Mouse (Mus musculus) central nervous system, embryonic 11.5 days (tissue): ENCODE results near the gene Olfr1366. TPM values are rescaled to one million over a fixed set of nuclear protein-coding genes. Genes with fewer than 3 reads are reported as not detected.

Experiments
- polyA plus RNA-seq: library from polyadenylated mRNA; depleted of rRNA; stranded (reverse); fragments of >200 nt; gene quantifications from 2 replicates; pipeline ENCODE4 v1.2.3, GENCODE M21; 2012; rRNA removed

Olfr1366 gene
- not detected in 2 replicates for polyA plus RNA-seq

DNA sequence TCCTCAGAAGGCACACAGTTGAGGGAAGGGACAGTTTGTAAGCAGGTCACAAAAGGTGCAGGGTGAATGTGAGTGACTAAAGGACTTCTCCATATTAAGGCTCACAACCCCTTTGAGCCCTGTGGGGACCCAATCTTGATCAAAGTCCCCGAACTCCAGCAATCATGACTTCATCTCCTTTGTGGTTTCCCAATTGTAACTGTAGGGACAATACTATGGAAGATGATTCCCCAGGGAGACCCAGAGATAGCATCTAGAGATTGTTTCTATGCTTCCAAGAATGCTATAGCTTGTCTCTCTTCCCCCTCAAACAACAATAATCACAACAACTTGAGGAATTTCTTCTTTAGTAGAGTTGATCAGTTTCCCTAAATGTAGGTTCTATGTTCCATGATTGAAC, at the start of gene Olfr1366:
Gene Olfr1366 (minus strand): TSS at position 101 of the 400 bp plus-strand sequence.

DNA sequence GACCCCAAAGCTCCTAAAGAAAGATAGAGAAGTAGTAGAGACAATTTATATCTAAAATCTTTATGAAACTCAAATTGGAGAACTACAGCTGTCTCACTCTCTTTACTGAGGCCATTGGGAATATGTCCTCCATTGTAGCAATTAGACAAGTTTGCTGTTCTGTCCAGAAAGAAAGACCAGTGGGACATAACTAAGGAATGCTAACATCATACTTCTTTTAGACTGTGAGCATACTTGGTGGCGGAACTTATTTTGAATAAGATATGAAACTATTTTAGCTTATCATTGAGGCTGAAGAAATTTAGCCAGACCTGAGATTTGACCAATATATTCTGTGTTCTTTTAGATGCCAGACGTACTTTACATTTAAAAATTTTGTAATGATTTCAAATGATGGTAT, 39.1 kb upstream of the Olfr1366 start, which contains the start of gene Olfr1364:
Gene Olfr1364 (minus strand): TSS at position 101 of the 400 bp plus-strand sequence.

DNA sequence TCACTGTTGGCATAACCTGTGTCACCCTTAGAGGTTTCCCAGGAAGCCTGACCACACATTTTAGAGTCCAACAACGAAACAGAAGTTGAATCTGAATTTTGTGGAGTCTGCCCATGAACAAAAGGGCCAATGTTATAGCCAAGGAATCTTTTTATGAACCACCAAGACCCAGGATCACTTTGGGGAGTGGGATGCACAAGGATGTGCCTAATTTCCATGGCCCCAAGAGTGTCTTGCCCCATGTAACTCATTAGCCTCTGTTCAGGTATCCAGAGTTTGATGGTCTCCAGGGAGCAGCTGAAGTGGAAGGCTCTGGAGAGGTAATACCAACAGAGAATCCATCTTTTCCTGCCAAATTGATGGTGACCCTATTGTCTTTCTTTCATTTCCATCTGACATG, 17.2 kb upstream of the Olfr1366 start, which contains the start of gene Olfr1535:
Gene Olfr1535 (minus strand): TSS at position 101 of the 400 bp plus-strand sequence.

DNA sequence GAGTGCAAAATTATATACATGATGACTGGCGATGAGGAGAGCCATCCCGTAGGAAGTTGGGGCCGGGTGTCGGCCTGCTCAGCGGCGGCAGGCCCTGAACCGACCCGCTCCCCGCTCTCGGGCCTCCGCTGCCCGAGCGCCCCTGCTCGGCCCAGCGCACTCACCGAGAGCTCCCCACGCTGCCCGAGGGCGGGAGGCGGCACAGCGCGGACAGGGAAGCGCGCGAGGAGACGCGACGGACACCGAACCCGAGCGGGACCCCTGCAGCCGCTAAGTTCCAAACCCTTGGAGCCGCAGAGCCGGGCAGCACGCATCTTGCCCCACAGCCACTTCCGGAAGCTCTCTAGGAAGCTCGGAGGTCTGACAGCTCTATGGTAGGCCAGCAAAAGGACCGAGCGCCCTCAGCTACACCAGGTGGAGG, 11.8 kb downstream of the Olfr1366 start, which contains the start of gene Zkscan8:
Gene Zkscan8 (minus strand): TSS at position 340 of the 421 bp plus-strand sequence.

DNA sequence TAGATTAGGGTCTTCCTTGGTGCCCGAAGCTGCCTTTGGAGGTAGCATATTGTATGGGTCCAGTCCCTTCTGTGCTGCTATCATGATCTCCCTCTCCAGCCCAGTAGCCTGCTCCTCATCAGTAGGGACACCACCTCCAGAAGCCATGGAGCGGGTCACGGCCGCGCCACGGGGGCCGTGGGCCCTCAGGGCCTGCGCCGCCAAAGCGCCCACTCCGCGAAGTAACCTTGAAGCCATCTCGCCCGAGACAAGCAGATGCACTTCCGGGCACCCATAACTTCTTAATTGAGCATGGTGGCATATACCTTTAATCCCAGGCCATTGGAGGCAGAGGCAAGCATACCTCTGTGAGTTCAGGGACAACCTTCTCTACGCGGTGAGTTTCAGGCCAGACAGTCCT, 41.4 kb downstream of the Olfr1366 start, which contains the start of gene Gm11273:
Gene Gm11273 (minus strand): TSS at position 237 of the 400 bp plus-strand sequence.

DNA sequence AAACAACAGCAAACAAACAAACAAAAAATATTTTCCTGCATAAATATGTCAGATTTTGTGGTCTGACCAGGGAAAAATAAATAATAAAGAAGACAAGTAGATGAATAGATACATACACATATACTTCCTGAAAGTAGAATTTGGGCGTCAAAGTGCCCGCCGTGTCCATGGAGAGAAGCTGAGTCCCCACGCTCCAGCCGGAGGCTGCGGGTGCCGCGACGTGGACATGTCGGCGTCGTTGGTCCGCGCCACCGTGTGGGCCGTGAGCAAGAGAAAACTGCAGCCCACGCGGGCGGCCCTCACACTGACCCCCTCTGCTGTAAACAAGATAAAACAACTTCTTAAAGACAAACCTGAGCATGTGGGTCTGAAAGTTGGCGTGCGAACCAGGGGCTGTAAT, 47.5 kb downstream of the Olfr1366 start, which contains the start of gene AK157302:
Gene AK157302 (plus strand): TSS at position 144 of the 400 bp plus-strand sequence.

Other genes starting within 250 kb of the Olfr1366 start
- 0.10 TPM in 1 of 2 replicates, not detected in the other for gene Gpx6, start 230.7 kb downstream of the Olfr1366 start, polyA plus RNA-seq
- gene Olfr1367, start 195.9 kb downstream of the Olfr1366 start, polyA plus RNA-seq = not detected in 2 replicates
- 15.4 and 15.5 TPM in 2 replicates for gene Zscan12, start 180.0 kb downstream of the Olfr1366 start, polyA plus RNA-seq
- 71.5 and 99.4 TPM in 2 replicates for gene Zkscan3, start 140.1 kb downstream of the Olfr1366 start, polyA plus RNA-seq
- 5.8 and 6.0 TPM in 2 replicates for gene Pgbd1, start 101.8 kb downstream of the Olfr1366 start, polyA plus RNA-seq
- 21.4 and 41.4 TPM in 2 replicates for gene Zscan26, start 89.1 kb downstream of the Olfr1366 start, polyA plus RNA-seq
- gene Nkapl, start 74.3 kb downstream of the Olfr1366 start, polyA plus RNA-seq = 1.1 and 1.3 TPM in 2 replicates
- 2.7 and 3.2 TPM in 2 replicates for gene Zkscan4, start 63.9 kb downstream of the Olfr1366 start, polyA plus RNA-seq
- gene Gm10065, start 63.4 kb downstream of the Olfr1366 start, polyA plus RNA-seq = not detected in 2 replicates
- 0.16 and 0.34 TPM in 2 replicates for gene AK157302, start 47.6 kb downstream of the Olfr1366 start, polyA plus RNA-seq
- gene Gm11273, start 41.4 kb downstream of the Olfr1366 start, polyA plus RNA-seq = 2.2 and 4.0 TPM in 2 replicates
- gene Zkscan8, start 11.7 kb downstream of the Olfr1366 start, polyA plus RNA-seq = 6.1 and 13.8 TPM in 2 replicates
- not detected in 2 replicates for gene Olfr1535, start 17.1 kb upstream of the Olfr1366 start, polyA plus RNA-seq
- gene Olfr1364, start 39.0 kb upstream of the Olfr1366 start, polyA plus RNA-seq = not detected in 2 replicates
- not detected in 2 replicates for gene Olfr1362, start 71.2 kb upstream of the Olfr1366 start, polyA plus RNA-seq
- gene Olfr11, start 99.7 kb upstream of the Olfr1366 start, polyA plus RNA-seq = 0.01 TPM in 1 of 2 replicates, not detected in the other
- not detected in 2 replicates for gene Olfr1361, start 120.6 kb upstream of the Olfr1366 start, polyA plus RNA-seq
- gene Olfr1360, start 134.6 kb upstream of the Olfr1366 start, polyA plus RNA-seq = not detected in 2 replicates
- gene Olfr1359, start 155.3 kb upstream of the Olfr1366 start, polyA plus RNA-seq = not detected in 2 replicates
- gene Hist1h2bl, start 173.3 kb upstream of the Olfr1366 start, polyA plus RNA-seq = 18.0 and 18.2 TPM in 2 replicates
- gene Hist1h2ai, start 173.6 kb upstream of the Olfr1366 start, polyA plus RNA-seq = 15.1 and 39.4 TPM in 2 replicates
- gene Hist1h3h, start 174.9 kb upstream of the Olfr1366 start, polyA plus RNA-seq = 39.3 and 62.8 TPM in 2 replicates
- gene Hist1h2bm, start 179.2 kb upstream of the Olfr1366 start, polyA plus RNA-seq = 9.2 and 22.6 TPM in 2 replicates
- gene Hist1h4j, start 192.3 kb upstream of the Olfr1366 start, polyA plus RNA-seq = 11.9 and 16.4 TPM in 2 replicates
- gene Hist1h4k, start 207.7 kb upstream of the Olfr1366 start, polyA plus RNA-seq = 29.0 and 72.0 TPM in 2 replicates
- gene Hist1h2ak, start 211.0 kb upstream of the Olfr1366 start, polyA plus RNA-seq = 32.6 and 49.5 TPM in 2 replicates
- 14.7 and 18.0 TPM in 2 replicates for gene Hist1h2bn, start 211.3 kb upstream of the Olfr1366 start, polyA plus RNA-seq
- 8.9 and 15.5 TPM in 2 replicates for gene Hist1h1b, start 237.8 kb upstream of the Olfr1366 start, polyA plus RNA-seq
- gene Hist1h3i, start 240.6 kb upstream of the Olfr1366 start, polyA plus RNA-seq = 45.2 and 84.3 TPM in 2 replicates
- 11.9 and 22.1 TPM in 2 replicates for gene Hist1h2an, start 244.4 kb upstream of the Olfr1366 start, polyA plus RNA-seq
- 1.1 and 3.4 TPM in 2 replicates for gene Hist1h2bp, start 244.7 kb upstream of the Olfr1366 start, polyA plus RNA-seq